Mouse (Mus musculus) kidney, embryonic 14.5 days (tissue): ENCODE measurements around the gene Rita1. TPM values are rescaled to one million over a fixed set of nuclear protein-coding genes. Genes with fewer than 3 reads are reported as not detected.

Experiments used
- ATAC-seq: fragments of 200-750 bp; cut with Nextera tagmentation; 2 replicates; pipeline ENCODE4 v1.8.0; 2017; ENCODE audit warnings: moderate number of reproducible peaks, mild to moderate bottlenecking, moderate TSS enrichment, moderate library complexity; ENCODE audit not compliant: low FRiP score, low TSS enrichment
- H3K27ac ChIP-seq: fragments of 300-500 bp; sonication (generic); 2 replicates; pipeline ENCODE4 v1.5.1; 2014; ENCODE audit warnings: low read depth, mild to moderate bottlenecking, low read length, moderate library complexity, mixed read lengths
- H3K27me3 ChIP-seq: fragments of 300-500 bp; sonication (generic); 2 replicates; pipeline ENCODE4 v1.6.1; 2014; ENCODE audit warnings: mild to moderate bottlenecking, low read length; ENCODE audit not compliant: control insufficient read depth, insufficient read depth
- H3K36me3 ChIP-seq: fragments of 300-500 bp; sonication (generic); 2 replicates; pipeline ENCODE4 v1.6.1; 2014; ENCODE audit warnings: low read length, mixed read lengths; ENCODE audit not compliant: control insufficient read depth, insufficient read depth
- H3K4me1 ChIP-seq: fragments of 300-500 bp; sonication (generic); 2 replicates; pipeline ENCODE4 v1.6.1; 2014; ENCODE audit warnings: low read length, mixed read lengths; ENCODE audit not compliant: control insufficient read depth, insufficient read depth
- H3K4me2 ChIP-seq: fragments of 300-500 bp; sonication (generic); replicated peaks from 2 replicates; pipeline ENCODE4 v1.6.1; 2014; ENCODE audit warnings: low read depth, mild to moderate bottlenecking, low read length
- H3K4me3 ChIP-seq: fragments of 300-500 bp; sonication (generic); 2 replicates; pipeline ENCODE4 v1.5.1; 2014; ENCODE audit warnings: mild to moderate bottlenecking, low read length
- H3K9ac ChIP-seq: fragments of 300-500 bp; sonication (generic); 2 replicates; pipeline ENCODE4 v1.6.1; 2014; ENCODE audit warnings: low read depth, mild to moderate bottlenecking, low read length, moderate library complexity
- H3K9me3 ChIP-seq: fragments of 300-500 bp; sonication (generic); 2 replicates; pipeline ENCODE4 v1.6.1; 2016; ENCODE audit warnings: low read length; ENCODE audit not compliant: control insufficient read depth
- WGBS: fragments of 180-500 bp; shearing (Covaris S2); extraction: QIAGEN DNeasy Blood & Tissue Kit; methylation state at CpG from one replicate; pipeline ENCODE4 v1.1.7; 2014; 5-methylcytosine and 5-hydroxymethylcytosine counted together
- polyA plus RNA-seq: library from polyadenylated mRNA; unstranded; fragments of >200 nt; fragmentation: Nextera tagmentation; extraction: Ambion mirVana; gene quantifications from 2 replicates; pipeline ENCODE4 v1.2.1, GENCODE M21; 2014

Rita1 gene
- polyA plus RNA-seq, 1 experiment from 2014 or later: 10.4 TPM

DNA sequence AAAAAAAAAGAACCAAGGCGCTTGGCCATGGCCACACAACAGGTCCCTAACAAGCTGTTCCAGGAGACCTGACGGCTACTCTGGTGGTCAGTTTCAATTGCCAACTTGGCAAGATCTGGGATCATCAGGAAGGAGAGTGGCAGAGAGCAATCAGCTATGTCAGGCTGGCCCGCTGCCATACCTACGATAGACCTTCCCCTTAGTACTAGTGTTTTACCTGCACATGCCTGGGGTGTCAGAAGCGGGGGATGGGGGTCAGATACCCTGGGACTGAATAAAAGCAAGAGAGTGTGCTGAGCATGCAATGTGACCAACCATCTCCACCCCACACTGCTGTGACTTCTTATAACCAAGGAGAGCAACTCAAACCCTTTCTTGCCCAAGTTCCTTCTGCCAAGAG, 1.5 kb downstream of the Rita1 start:
- Histone ChIP-seq H3K9ac (no peak overlapping the region), H3K36me3 (no peaks in the 10 kb centered on the region; the same call in 1 of the 2 replicates), H3K4me2 (no peak overlapping the region), H3K9me3 (no peaks in the 10 kb centered on the region), H3K4me1 (peaks cover 14% of the 10 kb centered on the region), H3K27ac (no peak overlapping the region), H3K4me3 (no peak overlapping the region; the same call in 1 of the 2 replicates), H3K27me3 (no peaks in the 10 kb centered on the region)
- 89% methylated on average over 5 of the region's 5 CpGs for WGBS
- ATAC-seq: no peak

- no peak overlapping the region for H3K4me3 ChIP-seq
- no peaks in the 10 kb centered on the region; the same call in 1 of the 2 replicates for H3K36me3 ChIP-seq
- H3K9me3 ChIP-seq: no peaks in the 10 kb centered on the region
- no peak overlapping the region for H3K27ac ChIP-seq
- no peak overlapping the region for H3K4me2 ChIP-seq
- H3K4me1 ChIP-seq: peaks cover 21% of the 10 kb centered on the region
- H3K27me3 ChIP-seq: no peaks in the 10 kb centered on the region
- no peak for ATAC-seq
- no peak overlapping the region for H3K9ac ChIP-seq
- 84% methylated on average over 16 of the region's 16 CpGs for WGBS
Measured at GRCm38 (mm10) chr5:120609246-120609775, 3.1 kb downstream of the Rita1 start.

- no peaks in the 10 kb centered on the region; the same call in 1 of the 2 replicates for H3K36me3 ChIP-seq
- H3K27me3 ChIP-seq: no peaks in the 10 kb centered on the region
- H3K4me1 ChIP-seq: peaks cover 17% of the 10 kb centered on the region
- H3K4me3 ChIP-seq: no peak overlapping the region
- H3K9me3 ChIP-seq: no peaks in the 10 kb centered on the region
- no peak overlapping the region for H3K27ac ChIP-seq
- no peak overlapping the region for H3K9ac ChIP-seq
- H3K4me2 ChIP-seq: no peak overlapping the region
- 83% methylated on average over 3 of the region's 3 CpGs for WGBS
- ATAC-seq: no peak
Measured at GRCm38 (mm10) chr5:120607335-120607734, 5.1 kb downstream of the Rita1 start.

- Histone ChIP-seq H3K9me3 (no peaks in the 10 kb centered on the region), H3K4me2 (no peak overlapping the region), H3K36me3 (no peaks in the 10 kb centered on the region; the same call in 1 of the 2 replicates), H3K4me3 (no peak overlapping the region), H3K4me1 (peaks cover 16% of the 10 kb centered on the region), H3K27me3 (no peaks in the 10 kb centered on the region), H3K27ac (no peak overlapping the region), H3K9ac (no peak overlapping the region)
- 73% methylated on average over 25 of the region's 25 CpGs for WGBS
- no peak for ATAC-seq
Measured at GRCm38 (mm10) chr5:120606590-120607200, 5.7 kb downstream of the Rita1 start.

DNA sequence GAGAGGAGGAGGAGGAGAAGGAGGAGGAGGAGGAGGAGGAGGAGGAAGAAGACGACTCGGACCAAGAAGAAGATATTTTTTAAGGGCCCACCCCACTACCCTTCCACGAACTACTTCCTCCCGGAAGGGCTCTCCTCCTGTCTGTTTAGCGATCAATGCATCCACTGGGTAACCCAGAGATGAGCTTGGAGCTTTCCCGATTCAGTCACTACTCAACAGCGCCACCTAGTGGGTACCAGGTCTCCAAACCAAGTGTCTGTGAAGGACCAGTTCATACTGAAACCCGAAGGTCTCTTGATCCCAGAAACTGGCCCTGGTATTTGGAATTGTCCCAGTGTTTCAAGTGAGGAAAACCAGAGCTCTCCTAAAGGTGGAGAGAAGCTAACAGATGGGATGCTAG, 6.7 kb downstream of the Rita1 start:
- H3K9me3 ChIP-seq: no peaks in the 10 kb centered on the region
- no peaks in the 10 kb centered on the region for H3K27me3 ChIP-seq
- H3K27ac ChIP-seq: no peak overlapping the region
- ATAC-seq: peak; percentile 76
- 4% methylated on average over 8 of the region's 8 CpGs for WGBS
- H3K36me3 ChIP-seq: no peaks in the 10 kb centered on the region; the same call in 1 of the 2 replicates
- H3K4me2 ChIP-seq: peak overlapping the region; percentile 54
- H3K9ac ChIP-seq: 0 out of 2 replicates have a peak overlapping the region, but pooled peaks have one; percentile 45
- H3K4me1 ChIP-seq: peaks cover 7% of the 10 kb centered on the region; the same call in 1 of the 2 replicates
- peak overlapping the region; percentile 32 for H3K4me3 ChIP-seq

- Histone ChIP-seq H3K4me3 (peak overlapping the region; percentile 32), H3K9ac (peak overlapping the region; percentile 45; the same call in 1 of the 2 replicates), H3K4me1 (peaks cover 7% of the 10 kb centered on the region; the same call in 1 of the 2 replicates), H3K27ac (no peak overlapping the region), H3K36me3 (no peaks in the 10 kb centered on the region; the same call in 1 of the 2 replicates), H3K27me3 (no peaks in the 10 kb centered on the region), H3K9me3 (no peaks in the 10 kb centered on the region), H3K4me2 (peak overlapping the region; percentile 54)
- WGBS: 6% methylated on average over 10 of the region's 10 CpGs
- ATAC-seq: peak; percentile 34
Measured at GRCm38 (mm10) chr5:120605241-120605661, 7.1 kb downstream of the Rita1 start.

DNA sequence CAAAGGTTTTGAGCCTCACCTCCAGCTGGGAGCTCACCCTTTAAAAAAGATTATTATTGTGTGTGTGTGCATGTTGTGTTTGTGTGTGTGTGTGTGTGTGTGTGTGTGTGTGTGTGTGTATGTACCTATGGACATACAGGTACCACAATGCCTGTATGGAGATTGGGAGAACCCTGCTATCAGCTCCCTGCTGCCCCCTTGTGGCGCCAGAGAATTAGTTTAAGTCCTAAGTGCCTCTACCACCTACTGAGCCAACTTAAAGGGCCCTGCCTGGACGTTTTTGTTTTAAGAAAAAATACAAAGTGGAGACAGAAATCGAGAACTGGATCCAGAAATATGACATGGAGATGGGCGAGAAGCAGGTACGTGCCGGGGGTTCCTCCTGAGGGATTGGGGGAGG, 7.5 kb downstream of the Rita1 start:
- H3K4me2 ChIP-seq: peak overlapping the region; percentile 54
- H3K4me3 ChIP-seq: peak overlapping the region; percentile 32; the same call in 1 of the 2 replicates
- peaks cover 7% of the 10 kb centered on the region; the same call in 1 of the 2 replicates for H3K4me1 ChIP-seq
- H3K27ac ChIP-seq: no peak overlapping the region
- no peaks in the 10 kb centered on the region; the same call in 1 of the 2 replicates for H3K36me3 ChIP-seq
- H3K27me3 ChIP-seq: no peaks in the 10 kb centered on the region
- 2% methylated on average over 6 of the region's 6 CpGs for WGBS
- ATAC-seq: no peak
- peak overlapping the region; percentile 45; the same call in 1 of the 2 replicates for H3K9ac ChIP-seq
- no peaks in the 10 kb centered on the region for H3K9me3 ChIP-seq

DNA sequence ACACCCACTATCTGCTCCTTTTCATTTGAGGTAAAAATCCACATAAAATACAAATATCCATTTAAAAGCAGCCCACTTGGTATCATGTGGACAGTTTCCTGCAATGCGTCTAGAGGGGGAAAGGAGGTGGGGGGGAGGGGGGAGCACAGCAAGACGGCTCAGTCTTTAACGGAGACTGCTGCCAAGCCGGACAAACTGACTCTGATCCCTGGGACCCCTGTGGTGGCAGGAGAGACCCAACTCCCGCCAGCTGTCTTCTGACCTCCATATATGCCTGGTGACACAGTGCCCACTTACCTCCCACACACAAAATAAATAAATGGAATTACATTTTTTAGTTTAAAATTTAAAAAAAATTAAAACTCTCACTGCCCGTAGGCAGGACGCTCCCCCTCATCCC, 8.9 kb downstream of the Rita1 start:
- H3K9me3 ChIP-seq: no peaks in the 10 kb centered on the region

GRCm38 (mm10) chr5:120602210-120602609, 10.2 kb downstream of the Rita1 start:
- no peak overlapping the region for H3K9ac ChIP-seq
- no peaks in the 10 kb centered on the region for H3K36me3 ChIP-seq
- ATAC-seq: no peak
- no peak overlapping the region for H3K4me3 ChIP-seq
- no peaks in the 10 kb centered on the region for H3K9me3 ChIP-seq
- peaks cover 7% of the 10 kb centered on the region; the same call in 1 of the 2 replicates for H3K4me1 ChIP-seq
- no peaks in the 10 kb centered on the region for H3K27me3 ChIP-seq
- 82% methylated on average over 12 of the region's 12 CpGs for WGBS
- no peak overlapping the region for H3K27ac ChIP-seq
- no peak overlapping the region for H3K4me2 ChIP-seq

More for the DNA sequence above, 8.9 kb downstream of the Rita1 start:
- H3K27me3 ChIP-seq: no peaks in the 10 kb centered on the region
- peaks cover 7% of the 10 kb centered on the region; the same call in 1 of the 2 replicates for H3K4me1 ChIP-seq
- H3K36me3 ChIP-seq: no peaks in the 10 kb centered on the region
- ATAC-seq: no peak
- H3K4me2 ChIP-seq: no peak overlapping the region
- no peak overlapping the region for H3K9ac ChIP-seq
- WGBS: 66% methylated on average over 7 of the region's 7 CpGs
- H3K27ac ChIP-seq: no peak overlapping the region
- no peak overlapping the region for H3K4me3 ChIP-seq
